Mouse (Mus musculus) ovary, postnatal 36 days (tissue): ENCODE results near the gene Lgals4.
A peak's percentile ranks its signal among the peaks of the same experiment; 100 is the strongest.

Experiments used
- DNase-seq: peaks from one replicate; pipeline ENCODE4 v3.0.0; 2022; ENCODE audit warnings: low spot score, mixed read lengths

Lgals4 gene

GRCm38 (mm10) chr7:28822556-28822955 lies 11.1 kb upstream of the Lgals4 start:
- no peak for DNase-seq

GRCm38 (mm10) chr7:28822993-28823903 lies 10.4 kb upstream of the Lgals4 start:
- no peak for DNase-seq

- no peak for DNase-seq
Observed at GRCm38 (mm10) chr7:28823932-28824331, 9.7 kb upstream of the Lgals4 start.

GRCm38 (mm10) chr7:28824941-28825685 lies 8.5 kb upstream of the Lgals4 start, which contains the start of gene Ech1:
Gene Ech1 (plus strand): TSS chr7:28825217.
- DNase-seq: peak; percentile 91

GRCm38 (mm10) chr7:28825686-28826401 lies 7.8 kb upstream of the Lgals4 start:
- DNase-seq: peak; percentile 45

GRCm38 (mm10) chr7:28826402-28826772 lies 7.3 kb upstream of the Lgals4 start:
- DNase-seq: no peak

GRCm38 (mm10) chr7:28827338-28827737 lies 6.3 kb upstream of the Lgals4 start:
- no peak for DNase-seq

GRCm38 (mm10) chr7:28829821-28830220 lies 3.8 kb upstream of the Lgals4 start:
- DNase-seq: no peak

- DNase-seq: no peak
Observed at GRCm38 (mm10) chr7:28830981-28831380, 2.7 kb upstream of the Lgals4 start.

GRCm38 (mm10) chr7:28831411-28832125 lies 2.1 kb upstream of the Lgals4 start:
- DNase-seq: no peak

GRCm38 (mm10) chr7:28832137-28832536 lies 1.5 kb upstream of the Lgals4 start:
- DNase-seq: no peak

- no peak for DNase-seq
Observed at GRCm38 (mm10) chr7:28836936-28837335, 3.3 kb downstream of the Lgals4 start.

GRCm38 (mm10) chr7:28838331-28838730 lies 4.7 kb downstream of the Lgals4 start:
- no peak for DNase-seq

GRCm38 (mm10) chr7:28847273-28847672 lies 13.6 kb downstream of the Lgals4 start:
- no peak for DNase-seq

- no peak for DNase-seq
Observed at GRCm38 (mm10) chr7:28849700-28850236, 16.1 kb downstream of the Lgals4 start.

- DNase-seq: no peak
Observed at GRCm38 (mm10) chr7:28850642-28851041, 17.0 kb downstream of the Lgals4 start.

- DNase-seq: no peak
Observed at GRCm38 (mm10) chr7:28859953-28860352, 26.3 kb downstream of the Lgals4 start.

GRCm38 (mm10) chr7:28860898-28861297 lies 27.2 kb downstream of the Lgals4 start:
- DNase-seq: no peak

GRCm38 (mm10) chr7:28862817-28863499 lies 29.3 kb downstream of the Lgals4 start:
- no peak for DNase-seq

- DNase-seq: no peak
Observed at GRCm38 (mm10) chr7:28863540-28863939, 29.9 kb downstream of the Lgals4 start, which contains the start of gene Lgals7. Gene Lgals7 (plus strand): TSS chr7:28863853.

GRCm38 (mm10) chr7:28864288-28864750 lies 30.7 kb downstream of the Lgals4 start:
- DNase-seq: no peak
